Mouse (Mus musculus) neural tube, embryonic 13.5 days (tissue): ENCODE measurements around the gene Klrc1. TPM values are rescaled to one million over a fixed set of nuclear protein-coding genes. Genes with fewer than 3 reads are reported as not detected.

Experiments
- ATAC-seq: fragments of 200-750 bp; cut with Nextera tagmentation; 2 replicates; pipeline ENCODE4 v1.8.0; 2017; ENCODE audit warnings: low read depth, mild to moderate bottlenecking, moderate TSS enrichment, moderate library complexity
- H3K27ac ChIP-seq: fragments of 300-500 bp; sonication (generic); replicated peaks from 2 replicates; pipeline ENCODE4 v1.5.1; 2015; ENCODE audit warnings: moderate library complexity, mild to moderate bottlenecking, inconsistent platforms
- H3K27me3 ChIP-seq: fragments of 300-500 bp; sonication (generic); 2 replicates; pipeline ENCODE4 v1.6.1; 2015; ENCODE audit warnings: mild to moderate bottlenecking, inconsistent platforms
- H3K36me3 ChIP-seq: fragments of 300-500 bp; sonication (generic); 2 replicates; pipeline ENCODE4 v1.6.1; 2015; ENCODE audit warnings: mild to moderate bottlenecking, inconsistent platforms
- H3K4me1 ChIP-seq: fragments of 300-500 bp; sonication (generic); replicated peaks from 2 replicates; pipeline ENCODE4 v1.6.1; 2015; ENCODE audit warnings: inconsistent platforms
- H3K4me2 ChIP-seq: fragments of 300-500 bp; sonication (generic); 2 replicates; pipeline ENCODE4 v1.6.1; 2015; ENCODE audit warnings: inconsistent platforms, mild to moderate bottlenecking, moderate library complexity
- H3K4me3 ChIP-seq: fragments of 300-500 bp; sonication (generic); 2 replicates; pipeline ENCODE4 v1.5.1; 2015; ENCODE audit warnings: mild to moderate bottlenecking, inconsistent platforms
- H3K9ac ChIP-seq: fragments of 300-500 bp; sonication (generic); 2 replicates; pipeline ENCODE4 v1.6.1; 2015; ENCODE audit warnings: moderate library complexity, mild to moderate bottlenecking, inconsistent platforms
- H3K9me3 ChIP-seq: fragments of 300-500 bp; sonication (generic); 2 replicates; pipeline ENCODE4 v1.6.1; 2016; ENCODE audit warnings: inconsistent platforms
- WGBS: fragments of 180-500 bp; shearing (Covaris S2); methylation state at CpG from one replicate; pipeline ENCODE4 v1.1.7; 2015; 5-methylcytosine and 5-hydroxymethylcytosine counted together
- microRNA-seq: library from miRNA; unstranded; fragments of <30 nt; microRNA quantifications from one replicate; pipeline ENCODE4, GENCODE M21; 2016
- polyA plus RNA-seq: library from polyadenylated mRNA; unstranded; fragments of >200 nt; fragmentation: Nextera tagmentation; extraction: Ambion mirVana; gene quantifications from 2 replicates; pipeline ENCODE4 v1.2.1, GENCODE M21; 2015

Gene Klrc1
- polyA plus RNA-seq, 1 experiment from 2014 or later: not detected

DNA sequence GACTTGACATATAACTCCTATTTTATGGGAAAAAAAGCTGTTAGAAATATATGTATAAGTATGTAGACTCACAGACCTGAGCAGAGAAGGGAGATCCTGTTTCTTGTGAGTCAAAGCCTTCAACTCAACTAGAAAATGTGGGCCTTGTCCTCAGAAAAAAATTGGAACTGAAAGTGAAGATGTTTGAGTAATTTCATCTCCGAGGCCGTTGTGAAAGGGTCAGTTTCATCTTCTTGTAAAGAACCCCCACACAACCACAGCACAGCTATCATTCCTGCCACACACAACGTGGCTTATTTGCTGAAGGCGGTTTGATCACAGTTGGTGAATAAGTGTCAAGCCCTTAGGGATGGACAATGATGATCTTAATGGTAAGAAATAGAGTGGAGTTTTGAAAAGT is 55.0 kb downstream of the Klrc1 start, which contains the start of gene Klrk1:
TSS of gene Klrk1 (minus strand) at position 130 of the 400 bp plus-strand sequence.
- Histone ChIP-seq H3K9me3 (no peaks in the 10 kb centered on the region), H3K4me3 (no peak within 1 kb of the TSS), H3K4me1 (no peaks in the 10 kb centered on the region), H3K9ac (no peak within 1 kb of the TSS), H3K27ac (no peak within 1 kb of the TSS), H3K4me2 (no peak within 1 kb of the TSS), H3K27me3 (no peaks in the 10 kb centered on the region), H3K36me3 (no peaks in the 10 kb centered on the region)
- 88% methylated on average over 4 of the region's 4 CpGs for WGBS
- no peak for ATAC-seq

Small RNA genes lying within 50 kb of the gene (microRNA-seq; reads per million reads assigned to microRNA genes)
- not detected for gene Mir680-1

Other genes with a start within 250 kb of the Klrc1 start
- gene Clec1a, start 227.0 kb downstream of the Klrc1 start, polyA plus RNA-seq: 1.4 and 3.0 TPM in 2 replicates
- gene Olr1, start 171.8 kb downstream of the Klrc1 start, polyA plus RNA-seq: 0.06 TPM in 1 of 2 replicates, not detected in the other
- 0.11 and 0.37 TPM in 2 replicates for gene Tmem52b, start 166.4 kb downstream of the Klrc1 start, polyA plus RNA-seq
- gene Gabarapl1, start 145.8 kb downstream of the Klrc1 start, polyA plus RNA-seq: 173 and 185 TPM in 2 replicates
- gene Klre1, start 101.1 kb downstream of the Klrc1 start, polyA plus RNA-seq: not detected in 2 replicates
- not detected in 2 replicates for gene Klrd1, start 87.2 kb downstream of the Klrc1 start, polyA plus RNA-seq
- 0.18 and 0.25 TPM in 2 replicates for gene Klrk1, start 55.1 kb downstream of the Klrc1 start, polyA plus RNA-seq
- not detected in 2 replicates for gene Klrc3, start 35.6 kb downstream of the Klrc1 start, polyA plus RNA-seq
- gene Klrc2, start 18.3 kb downstream of the Klrc1 start, polyA plus RNA-seq: not detected in 2 replicates
- gene Klri1, start 38.2 kb upstream of the Klrc1 start, polyA plus RNA-seq: not detected in 2 replicates
- gene Klri2, start 61.5 kb upstream of the Klrc1 start, polyA plus RNA-seq: not detected in 2 replicates
- gene Gm156, start 105.3 kb upstream of the Klrc1 start, polyA plus RNA-seq: not detected in 2 replicates
- not detected in 2 replicates for gene Gm17631, start 183.7 kb upstream of the Klrc1 start, polyA plus RNA-seq
- not detected in 2 replicates for gene Klra17, start 197.7 kb upstream of the Klrc1 start, polyA plus RNA-seq
- not detected in 2 replicates for gene Klra5, start 238.7 kb upstream of the Klrc1 start, polyA plus RNA-seq